Comparison of ENCODE assay signal across 26 mouse cellular contexts in the genomic region with DNA sequence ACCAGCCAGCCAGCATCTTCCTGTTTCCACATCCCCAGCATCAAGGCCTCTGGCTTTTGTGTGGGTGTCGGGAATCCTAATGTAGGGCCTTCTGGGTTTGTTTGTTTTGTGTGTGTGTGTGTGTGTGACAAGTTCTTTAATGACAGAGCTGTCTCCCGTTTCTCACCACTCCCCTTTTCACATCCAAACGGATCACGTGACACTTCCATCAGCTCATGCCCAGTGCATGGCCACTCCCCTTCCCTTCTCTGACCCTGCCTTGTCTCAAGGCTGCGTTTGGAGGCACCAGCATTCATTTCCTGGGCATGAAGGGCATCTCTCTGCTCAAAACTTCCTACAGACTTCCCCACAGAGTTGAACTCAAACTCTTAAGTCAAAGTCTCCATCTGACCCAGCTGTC. TPM values are rescaled to one million over a fixed set of nuclear protein-coding genes. Genes with fewer than 3 reads are reported as not detected.
DNase-seq lines count a peak whose midpoint lies in the region; ATAC-seq and TF ChIP-seq lines count a peak whose summit lies in the region.
"Had no signal": no experiment of that assay in that cellular context is flagged by ENCODE, and none has a peak within 500 bp of the region (broad histone marks: within the 10 kb centered on the region; RNA-seq: fewer than 3 reads in every experiment).

No protein-coding gene starts in this region.

- 0 out of 2 replicates have a peak, but pooled peaks cover 2% of the 10 kb centered on the region for H3K4me1 ChIP-seq in kidney, postnatal 0 days (replicated peaks; ENCODE audit: insufficient read depth, low read length)
- H3K4me1 ChIP-seq in megakaryocyte, embryonic 14.5 days, result peaks cover 24% of the 10 kb centered on the region
- H3K4me1 ChIP-seq in liver, embryonic 12.5 days, result no peaks in the 10 kb centered on the region
- H3K4me1 ChIP-seq: embryonic facial prominence, embryonic 15.5 days; forebrain, embryonic 15.5 days; hindbrain, embryonic 12.5 days had no signal

- H3K4me2 ChIP-seq in kidney, postnatal 0 days (ENCODE audit: low read length), result no peak overlapping the region
- H3K4me2 ChIP-seq in liver, embryonic 12.5 days, result no peak overlapping the region
- H3K4me2 ChIP-seq: embryonic facial prominence, embryonic 15.5 days; forebrain, embryonic 15.5 days; hindbrain, embryonic 12.5 days had no signal

- H3K4me3 ChIP-seq in kidney, postnatal 0 days (replicated peaks; ENCODE audit: low read depth, low read length), result no peak overlapping the region
- H3K4me3 ChIP-seq in megakaryocyte, embryonic 14.5 days (replicated peaks), result peak overlapping the region; percentile 53
- H3K4me3 ChIP-seq in liver, embryonic 12.5 days, result no peak overlapping the region
- H3K4me3 ChIP-seq: embryonic facial prominence, embryonic 15.5 days; erythroblast, embryonic 14.5 days; forebrain, embryonic 15.5 days; heart, embryonic 10.5 days; hindbrain, embryonic 12.5 days had no signal

- H3K27ac ChIP-seq in kidney, postnatal 0 days, result no peak overlapping the region
- no peak overlapping the region for H3K27ac ChIP-seq in liver, embryonic 12.5 days
- H3K27ac ChIP-seq: embryonic facial prominence, embryonic 15.5 days; forebrain, embryonic 15.5 days; heart, embryonic 10.5 days; hindbrain, embryonic 12.5 days had no signal

- no peak overlapping the region for H3K9ac ChIP-seq in kidney, postnatal 0 days (ENCODE audit: low read depth, low read length)
- no peak overlapping the region for H3K9ac ChIP-seq in liver, embryonic 12.5 days
- H3K9ac ChIP-seq: embryonic facial prominence, embryonic 15.5 days; forebrain, embryonic 15.5 days; hindbrain, embryonic 12.5 days had no signal

- H3K27me3 ChIP-seq in kidney, postnatal 0 days (ENCODE audit: insufficient read depth, low read length), result no peaks in the 10 kb centered on the region
- no peaks in the 10 kb centered on the region for H3K27me3 ChIP-seq in megakaryocyte, embryonic 14.5 days (replicated peaks)
- no peaks in the 10 kb centered on the region for H3K27me3 ChIP-seq in liver, embryonic 12.5 days (replicated peaks)
- H3K27me3 ChIP-seq: embryonic facial prominence, embryonic 15.5 days; forebrain, embryonic 15.5 days; hindbrain, embryonic 12.5 days had no signal

- ATAC-seq in kidney, postnatal 0 days (replicated peaks; ENCODE audit: low FRiP score, low read depth), result 0 out of 2 replicates have a peak, but pooled peaks have one; percentile 43
- no peak for ATAC-seq in liver, embryonic 12.5 days
- ATAC-seq: activated CD4-positive, CD25-positive, alpha-beta regulatory T cell, adult 4 months; CD4-positive, CD25-positive, alpha-beta regulatory T cell, adult 4 months; forebrain, embryonic 15.5 days; hindbrain, embryonic 16.5 days had no signal

- no peak for TF ChIP-seq CTCF in kidney, postnatal 0 days (IDR thresholded peaks at IDR 0.05; ENCODE audit: low read depth)

- DNase-seq in kidney, postnatal 0 days (ENCODE audit: low spot score), result peak; percentile 65
- DNase-seq in kidney, adult 8-10 months, result no peak
- DNase-seq in 416B (ENCODE audit: low read depth), result peak; percentile 42
- DNase-seq in R1 (ENCODE audit: low read depth, low spot score), result peak; percentile 52
- DNase-seq in left cerebral cortex, adult 11 months (ENCODE audit: low spot score), result no peak
- DNase-seq in heart, adult 9 months (ENCODE audit: low spot score in 2 of 2), result no peak
- DNase-seq: adrenal gland, postnatal 36 days; cerebellum, adult 11 months; cerebellum, adult 8-10 months; cerebellum, postnatal 14 days; embryo, embryonic 11 days; gastrocnemius, postnatal 36 days; heart, adult 11 months; heart, postnatal 10 days; heart, postnatal 4 days had no signal

- no peaks in the 10 kb centered on the region for H3K9me3 ChIP-seq in kidney, postnatal 0 days (replicated peaks; ENCODE audit: low read length)
- no peaks in the 10 kb centered on the region for H3K9me3 ChIP-seq in megakaryocyte, embryonic 14.5 days
- no peaks in the 10 kb centered on the region for H3K9me3 ChIP-seq in liver, embryonic 12.5 days (replicated peaks)
- H3K9me3 ChIP-seq: embryonic facial prominence, embryonic 15.5 days; forebrain, embryonic 15.5 days; G1E; heart, embryonic 10.5 days; hindbrain, embryonic 12.5 days had no signal

- H3K36me3 ChIP-seq in kidney, postnatal 0 days (ENCODE audit: insufficient read depth, low read length), result peaks cover 39% of the 10 kb centered on the region
- peaks cover 60% of the 10 kb centered on the region for H3K36me3 ChIP-seq in megakaryocyte, embryonic 14.5 days (replicated peaks; ENCODE audit: low read length)
- peaks cover 54% of the 10 kb centered on the region for H3K36me3 ChIP-seq in liver, embryonic 12.5 days

- 29% methylated on average over 5 of the region's 5 CpGs for WGBS in kidney, postnatal 0 days
- 58% methylated on average over 5 of the region's 5 CpGs for WGBS in liver, embryonic 12.5 days (ENCODE audit: insufficient replicate concordance)

RNA-seq across cellular contexts. Expression of a gene that starts 27.0 kb away (rescaled TPM):
- polyA plus RNA-seq in kidney, postnatal 0 days (2015; fragmentation: Nextera tagmentation; extraction: Ambion mirVana), result 42.9 and 45.6 TPM in 2 replicates
- 51.0 and 80.3 TPM in 2 replicates for polyA plus RNA-seq in megakaryocyte, embryonic 14.5 days (2012; ENCODE audit: insufficient read depth, low replicate concordance)
- 40.8 and 41.9 TPM in 2 replicates for polyA plus RNA-seq in liver, embryonic 12.5 days (2016; fragmentation: Nextera tagmentation; extraction: Ambion mirVana)

RNA-seq across cellular contexts. Expression of a gene that starts 37.9 kb away (rescaled TPM):
- polyA plus RNA-seq in kidney, postnatal 0 days (2015; fragmentation: Nextera tagmentation; extraction: Ambion mirVana), result 18.0 and 18.2 TPM in 2 replicates
- 6.6 and 8.2 TPM in 2 replicates for polyA plus RNA-seq in megakaryocyte, embryonic 14.5 days (2012; ENCODE audit: insufficient read depth, low replicate concordance)
- 18.8 and 20.1 TPM in 2 replicates for polyA plus RNA-seq in liver, embryonic 12.5 days (2016; fragmentation: Nextera tagmentation; extraction: Ambion mirVana)

RNA-seq across cellular contexts. Expression of a gene that starts 59.5 kb away (rescaled TPM):
- 38.2 and 38.7 TPM in 2 replicates for polyA plus RNA-seq in kidney, postnatal 0 days (2015; fragmentation: Nextera tagmentation; extraction: Ambion mirVana)
- polyA plus RNA-seq in megakaryocyte, embryonic 14.5 days (2012; ENCODE audit: insufficient read depth, low replicate concordance), result 20.5 and 26.8 TPM in 2 replicates
- polyA plus RNA-seq in liver, embryonic 12.5 days (2016; fragmentation: Nextera tagmentation; extraction: Ambion mirVana), result 31.6 and 33.4 TPM in 2 replicates

Comparison
In these comparisons a context has a peak if more than half of its experiments do, and no peak if none do; other contexts are left out.
1. DNase-seq: peak in kidney, postnatal 0 days (single experiment), 416B (single experiment) and R1 (single experiment); none in kidney, adult 8-10 months (0 of 2), left cerebral cortex, adult 11 months (single experiment) and heart, adult 9 months (0 of 2).